Mouse (Mus musculus) heart, adult 2 months (tissue): ENCODE data around the gene Itln1.

Experiments
- CTCF ChIP-seq: fragments of 200-600 bp; IDR thresholded peaks from 2 replicates; pipeline ENCODE4 v1.8.1; 2022; ENCODE audit warnings: antibody characterized with exemption, mild to moderate bottlenecking, moderate library complexity
- POLR2A ChIP-seq: fragments of 200-500 bp; IDR thresholded peaks from 2 replicates; pipeline ENCODE4 v1.6.1; 2011; ENCODE audit warnings: mild to moderate bottlenecking, low read depth, low read length, control low read depth; ENCODE audit not compliant: insufficient read depth

- no peak for TF ChIP-seq POLR2A
- TF ChIP-seq CTCF: no peak
Measured at GRCm38 (mm10) chr1:171553359-171554341, 18.6 kb upstream of the Itln1 start.
